Mouse (Mus musculus): Measurements from ENCODE around the gene Gpr160.

Gene Gpr160

GRCm38 (mm10) chr3:30868625-30869024 is 12.9 kb downstream of the Gpr160 start:
- ChIA-PET CTCF (no interaction called here), POLR2A (interaction anchor here in 2 of 4 experiments (0.6 to 1.0 kb wide), 2 partner anchors 13 to 90 kb away, joined by 3 to 4 read pairs; partner anchors contain the start of gene Gpr160 (in 1 of the 2))

- ChIA-PET CTCF (no interaction called here), POLR2A (interaction anchor here in 1 of 4 experiments (0.5 kb wide), 1 partner anchor 12 kb away, joined by 4 read pairs; no protein-coding TSS in a partner anchor)
Observed at GRCm38 (mm10) chr3:30869995-30870394, 14.2 kb downstream of the Gpr160 start.

GRCm38 (mm10) chr3:30876709-30877108 is 21.0 kb downstream of the Gpr160 start:
- ChIA-PET POLR2A (interaction anchor here in 1 of 4 experiments (0.6 to 0.8 kb wide), 3 partner anchors 10 to 100 kb away, joined by 3 read pairs; partner anchors contain the start of gene Gpr160), CTCF (no interaction called here)

- CTCF ChIA-PET, result no interaction called here
- POLR2A ChIA-PET, result interaction anchor here in 1 of 4 experiments (1.0 kb wide), 1 partner anchor 20 kb away, joined by 3 read pairs; no protein-coding TSS in a partner anchor
Observed at GRCm38 (mm10) chr3:30887449-30887848, 31.7 kb downstream of the Gpr160 start.

- ChIA-PET POLR2A (interaction anchor here in 2 of 4 experiments (0.7 to 1.7 kb wide), 8 partner anchors 16 to 70 kb away, joined by 3 to 9 read pairs (median 4); no protein-coding TSS in a partner anchor), CTCF (interaction anchor here in 2 of 4 experiments (0.6 to 1.3 kb wide), 4 partner anchors 43 to 421 kb away, joined by 3 to 9 read pairs (median 4); partner anchors contain the start of gene Slc7a14 (in 1 of the 2))
Observed at GRCm38 (mm10) chr3:30889014-30889413, 33.3 kb downstream of the Gpr160 start.

GRCm38 (mm10) chr3:30896721-30897120 is 41.0 kb downstream of the Gpr160 start:
- POLR2A ChIA-PET, result interaction anchor here in 3 of 4 experiments (0.6 to 1.5 kb wide), 12 partner anchors 11 to 209 kb away, joined by 3 to 4 read pairs (median 3); partner anchors contain the start of gene Sec62 (in 1 of the 3)
- CTCF ChIA-PET, result interaction anchor here in 1 of 4 experiments (0.7 kb wide), 1 partner anchor 253 kb away, joined by 4 read pairs; no protein-coding TSS in a partner anchor

- ChIA-PET CTCF (interaction anchor here in 1 of 4 experiments (0.9 kb wide), 1 partner anchor 157 kb away, joined by 3 read pairs; no protein-coding TSS in a partner anchor), POLR2A (interaction anchor here in 1 of 4 experiments (0.8 to 1.6 kb wide), 3 partner anchors 10 to 252 kb away, joined by 3 to 6 read pairs (median 4); partner anchors contain the start of gene Lrrc34)
Observed at GRCm38 (mm10) chr3:30899407-30899806, 43.7 kb downstream of the Gpr160 start.

GRCm38 (mm10) chr3:30904658-30905057 is 48.9 kb downstream of the Gpr160 start:
- POLR2A ChIA-PET, result interaction anchor here in 1 of 4 experiments (0.6 to 1.5 kb wide), 3 partner anchors 14 to 23 kb away, joined by 3 to 4 read pairs (median 3); no protein-coding TSS in a partner anchor
- CTCF ChIA-PET, result no interaction called here

GRCm38 (mm10) chr3:30917160-30917559 is 61.4 kb downstream of the Gpr160 start:
- POLR2A ChIA-PET, result interaction anchor here in 1 of 4 experiments (1.0 kb wide), 1 partner anchor 36 kb away, joined by 3 read pairs; no protein-coding TSS in a partner anchor

GRCm38 (mm10) chr3:30927664-30928063 is 71.9 kb downstream of the Gpr160 start:
- CTCF ChIA-PET, result interaction anchor here in 3 of 4 experiments (0.6 to 1.1 kb wide), 3 partner anchors 73 to 262 kb away, joined by 3 to 4 read pairs (median 3); no protein-coding TSS in a partner anchor
- POLR2A ChIA-PET, result interaction anchor here in 2 of 4 experiments (0.7 to 0.9 kb wide), 2 partner anchors 12 to 89 kb away, joined by 3 read pairs; no protein-coding TSS in a partner anchor

More at GRCm38 (mm10) chr3:30917160-30917559, 61.4 kb downstream of the Gpr160 start:
- CTCF ChIA-PET, result interaction anchor here in 1 of 4 experiments (0.6 kb wide), 1 partner anchor 180 kb away, joined by 3 read pairs; no protein-coding TSS in a partner anchor

GRCm38 (mm10) chr3:30929828-30930227 is 74.1 kb downstream of the Gpr160 start:
- CTCF ChIA-PET, result interaction anchor here in 1 of 4 experiments (0.8 kb wide), 1 partner anchor 12 kb away, joined by 3 read pairs; no protein-coding TSS in a partner anchor
- POLR2A ChIA-PET, result interaction anchor here in 1 of 4 experiments (1.2 kb wide), 1 partner anchor 14 kb away, joined by 3 read pairs; no protein-coding TSS in a partner anchor

- ChIA-PET POLR2A (interaction anchor here in 1 of 4 experiments (1.4 kb wide), 1 partner anchor 11 kb away, joined by 3 read pairs; no protein-coding TSS in a partner anchor), CTCF (no interaction called here)
Observed at GRCm38 (mm10) chr3:30934384-30934783, 78.6 kb downstream of the Gpr160 start.

Data from embryonic stem cell, embryonic (primary cell).